Mouse (Mus musculus) testis, adult 2 months (tissue): ENCODE results near the gene Tmem80. TPM values are rescaled to one million over a fixed set of nuclear protein-coding genes. Genes with fewer than 3 reads are reported as not detected.

Experiments used
- H3K27ac ChIP-seq: fragments of 200-500 bp; 2 replicates; pipeline ENCODE4 v1.5.1; 2012; ENCODE audit warnings: low read depth, low read length; ENCODE audit not compliant: control insufficient read depth, insufficient read depth
- H3K27me3 ChIP-seq: fragments of 200-500 bp; 2 replicates; pipeline ENCODE4 v1.6.1; 2012; ENCODE audit warnings: mild to moderate bottlenecking, low read length, moderate library complexity; ENCODE audit not compliant: control insufficient read depth, insufficient read depth
- H3K36me3 ChIP-seq: fragments of 200-500 bp; 2 replicates; pipeline ENCODE4 v1.6.1; 2012; ENCODE audit warnings: mild to moderate bottlenecking, low read length; ENCODE audit not compliant: control insufficient read depth, insufficient read depth
- H3K4me1 ChIP-seq: fragments of 200-500 bp; 2 replicates; pipeline ENCODE4 v1.6.1; 2012; ENCODE audit warnings: low read length; ENCODE audit not compliant: control insufficient read depth, insufficient read depth
- H3K4me3 ChIP-seq: fragments of 200-500 bp; 2 replicates; pipeline ENCODE4 v1.5.1; 2012; ENCODE audit warnings: low read depth, mild to moderate bottlenecking, low read length, moderate library complexity, mixed read lengths; ENCODE audit not compliant: control insufficient read depth
- CTCF ChIP-seq: fragments of 200-500 bp; IDR thresholded peaks from 2 replicates; pipeline ENCODE4 v1.5.1; 2012; ENCODE audit warnings: low read depth, mild to moderate bottlenecking, inconsistent platforms, low read length, moderate library complexity; ENCODE audit not compliant: control insufficient read depth, insufficient read depth, insufficient replicate concordance
- POLR2A ChIP-seq: fragments of 200-500 bp; IDR thresholded peaks from 2 replicates; pipeline ENCODE4 v1.6.1; 2012; ENCODE audit warnings: low read depth, mild to moderate bottlenecking, inconsistent platforms, low read length, moderate library complexity; ENCODE audit not compliant: control insufficient read depth
- polyA plus RNA-seq: library from polyadenylated mRNA; depleted of rRNA; stranded (reverse); fragments of >200 nt; gene quantifications from 2 replicates; pipeline ENCODE4 v1.2.3, GENCODE M21; 2012; rRNA removed

Tmem80 gene
- polyA plus RNA-seq, 1 experiment: 42.3 TPM

- H3K27ac ChIP-seq: no peak overlapping the region
Measured at GRCm38 (mm10) chr7:141379584-141379983, 52.0 kb downstream of the Tmem80 start.

GRCm38 (mm10) chr7:141381068-141381835, 53.7 kb downstream of the Tmem80 start:
- no peak overlapping the region for H3K27ac ChIP-seq
- H3K36me3 ChIP-seq: no peaks in the 10 kb centered on the region
- H3K27me3 ChIP-seq: no peaks in the 10 kb centered on the region
- H3K4me3 ChIP-seq: no peak overlapping the region
- TF ChIP-seq POLR2A: no peak
- no peak for TF ChIP-seq CTCF
- H3K4me1 ChIP-seq: no peaks in the 10 kb centered on the region

More at GRCm38 (mm10) chr7:141379584-141379983, 52.0 kb downstream of the Tmem80 start:
- Histone ChIP-seq H3K36me3 (no peaks in the 10 kb centered on the region), H3K4me3 (no peak overlapping the region), H3K27me3 (no peaks in the 10 kb centered on the region), H3K4me1 (no peaks in the 10 kb centered on the region)
- TF ChIP-seq POLR2A: no peak
- no peak for TF ChIP-seq CTCF

Other genes with a start within 250 kb of the Tmem80 start
- gene Pkp3, start 249.5 kb upstream of the Tmem80 start, polyA plus RNA-seq: 0.83 and 0.84 TPM in 2 replicates
- gene Sigirr, start 227.2 kb upstream of the Tmem80 start, polyA plus RNA-seq: 3.9 and 5.4 TPM in 2 replicates
- 0.30 and 0.32 TPM in 2 replicates for gene Ano9, start 209.9 kb upstream of the Tmem80 start, polyA plus RNA-seq
- 329 and 346 TPM in 2 replicates for gene Ptdss2, start 205.4 kb upstream of the Tmem80 start, polyA plus RNA-seq
- 16.6 and 16.7 TPM in 2 replicates for gene Rnh1, start 154.9 kb upstream of the Tmem80 start, polyA plus RNA-seq
- gene Hras, start 133.7 kb upstream of the Tmem80 start, polyA plus RNA-seq: 41.6 and 46.6 TPM in 2 replicates
- 131 and 140 TPM in 2 replicates for gene Lrrc56, start 133.6 kb upstream of the Tmem80 start, polyA plus RNA-seq
- 216 and 222 TPM in 2 replicates for gene Lmntd2, start 113.7 kb upstream of the Tmem80 start, polyA plus RNA-seq
- gene Rassf7, start 111.9 kb upstream of the Tmem80 start, polyA plus RNA-seq: 33.5 and 41.7 TPM in 2 replicates
- gene Phrf1, start 99.0 kb upstream of the Tmem80 start, polyA plus RNA-seq: 17.6 and 19.0 TPM in 2 replicates
- gene Irf7, start 61.3 kb upstream of the Tmem80 start, polyA plus RNA-seq: 2.3 and 2.4 TPM in 2 replicates
- 0.76 and 0.91 TPM in 2 replicates for gene Cdhr5, start 51.0 kb upstream of the Tmem80 start, polyA plus RNA-seq
- gene Sct, start 48.6 kb upstream of the Tmem80 start, polyA plus RNA-seq: 6.4 and 8.6 TPM in 2 replicates
- gene Drd4, start 35.7 kb upstream of the Tmem80 start, polyA plus RNA-seq: 11.5 and 13.0 TPM in 2 replicates
- 8.3 and 9.1 TPM in 2 replicates for gene Deaf1, start within 50 bp of the Tmem80 start, polyA plus RNA-seq
- gene Eps8l2, start 11.1 kb downstream of the Tmem80 start, polyA plus RNA-seq: 4.7 and 5.3 TPM in 2 replicates
- 26.0 and 30.2 TPM in 2 replicates for gene Taldo1, start 64.5 kb downstream of the Tmem80 start, polyA plus RNA-seq
- gene Gatd1, start 86.4 kb downstream of the Tmem80 start, polyA plus RNA-seq: 23.3 and 24.4 TPM in 2 replicates
- 0.48 and 0.63 TPM in 2 replicates for gene Cend1, start 101.8 kb downstream of the Tmem80 start, polyA plus RNA-seq
- gene Slc25a22, start 110.2 kb downstream of the Tmem80 start, polyA plus RNA-seq: 7.2 and 10.9 TPM in 2 replicates
- gene Pidd1, start 116.3 kb downstream of the Tmem80 start, polyA plus RNA-seq: 5.5 and 5.6 TPM in 2 replicates
- 226 and 309 TPM in 2 replicates for gene Rplp2, start 119.6 kb downstream of the Tmem80 start, polyA plus RNA-seq
- gene Pnpla2, start 127.5 kb downstream of the Tmem80 start, polyA plus RNA-seq: 379 and 436 TPM in 2 replicates
- gene Cracr2b, start 133.4 kb downstream of the Tmem80 start, polyA plus RNA-seq: 2.1 and 2.4 TPM in 2 replicates
- 102 and 104 TPM in 2 replicates for gene Cd151, start 139.7 kb downstream of the Tmem80 start, polyA plus RNA-seq
- gene Polr2l, start 147.4 kb downstream of the Tmem80 start, polyA plus RNA-seq: 20.8 and 21.1 TPM in 2 replicates
- 14.6 and 15.5 TPM in 2 replicates for gene Tspan4, start 147.5 kb downstream of the Tmem80 start, polyA plus RNA-seq
- gene Chid1, start 212.1 kb downstream of the Tmem80 start, polyA plus RNA-seq: 81.0 and 89.4 TPM in 2 replicates
- 25.4 and 26.8 TPM in 2 replicates for gene Ap2a2, start 234.4 kb downstream of the Tmem80 start, polyA plus RNA-seq